Mouse (Mus musculus) ES-Bruce4 (cell line): Measurements from ENCODE around the gene Eva1c. TPM values are rescaled to one million over a fixed set of nuclear protein-coding genes. Genes with fewer than 3 reads are reported as not detected.

ENCODE experiments used
- H3K27ac ChIP-seq: 2 replicates; pipeline ENCODE4 v1.5.1; 2012; ENCODE audit warnings: low read length, inconsistent platforms; ENCODE audit not compliant: insufficient read depth
- H3K27me3 ChIP-seq: 2 replicates; pipeline ENCODE4 v1.6.1; 2012; ENCODE audit warnings: mild to moderate bottlenecking, low read length, inconsistent platforms; ENCODE audit not compliant: control insufficient read depth, poor library complexity, insufficient read depth, severe bottlenecking
- H3K36me3 ChIP-seq: 2 replicates; pipeline ENCODE4 v1.6.1; 2012; ENCODE audit warnings: inconsistent platforms, mild to moderate bottlenecking, low read length, moderate library complexity; ENCODE audit not compliant: control insufficient read depth, poor library complexity, insufficient read depth, severe bottlenecking
- H3K4me1 ChIP-seq: one replicate; pipeline ENCODE4 v1.8.1; 2011; ENCODE audit warnings: low read length; ENCODE audit not compliant: control insufficient read depth, insufficient read depth
- H3K4me3 ChIP-seq: 2 replicates; pipeline ENCODE4 v1.5.1; 2011; ENCODE audit warnings: low read depth, mild to moderate bottlenecking, low read length
- H3K9ac ChIP-seq: 2 replicates; pipeline ENCODE4 v1.6.1; 2012; ENCODE audit warnings: low read depth, mild to moderate bottlenecking, inconsistent platforms; ENCODE audit not compliant: poor library complexity, severe bottlenecking
- H3K9me3 ChIP-seq: replicated peaks from 2 replicates; pipeline ENCODE4 v1.6.1; 2012; ENCODE audit warnings: mild to moderate bottlenecking, low read length, inconsistent platforms; ENCODE audit not compliant: control insufficient read depth, poor library complexity, insufficient read depth, severe bottlenecking
- CTCF ChIP-seq: IDR thresholded peaks from one replicate; pipeline ENCODE4 v1.8.1; 2011; ENCODE audit warnings: low read depth, low read length
- EP300 ChIP-seq: IDR thresholded peaks from 2 replicates; pipeline ENCODE4 v1.6.1; 2011; ENCODE audit warnings: low read depth, low read length; ENCODE audit not compliant: insufficient read depth
- POLR2A ChIP-seq: IDR thresholded peaks from one replicate; pipeline ENCODE4 v1.8.1; 2011; ENCODE audit warnings: low read length; ENCODE audit not compliant: insufficient read depth
- polyA plus RNA-seq: library from polyadenylated mRNA; stranded (reverse); fragments of >200 nt; gene quantifications from 2 replicates; pipeline ENCODE4 v1.2.4, GENCODE M21; 2011; ENCODE audit warnings: low read depth; ENCODE audit not compliant: missing spikeins, insufficient read depth, insufficient read length

Eva1c gene
- polyA plus RNA-seq, 1 experiment = 4.9 TPM

- Histone ChIP-seq H3K4me1 (no peaks in the 10 kb centered on the region), H3K27ac (no peak overlapping the region), H3K27me3 (no peaks in the 10 kb centered on the region), H3K4me3 (no peak overlapping the region), H3K36me3 (peaks cover 41% of the 10 kb centered on the region), H3K9ac (no peak overlapping the region), H3K9me3 (no peaks in the 10 kb centered on the region)
- TF ChIP-seq EP300 = no peak
- TF ChIP-seq POLR2A = no peak
- TF ChIP-seq CTCF = no peak
These were observed 34.5 kb upstream of the Eva1c start for GRCm38 (mm10) chr16:90792066-90792465.

GRCm38 (mm10) chr16:90792500-90792899 is 34.0 kb upstream of the Eva1c start:
- Histone ChIP-seq H3K36me3 (peaks cover 41% of the 10 kb centered on the region), H3K4me3 (no peak overlapping the region), H3K27me3 (no peaks in the 10 kb centered on the region), H3K4me1 (no peaks in the 10 kb centered on the region), H3K9ac (no peak overlapping the region), H3K27ac (no peak overlapping the region), H3K9me3 (no peaks in the 10 kb centered on the region)
- TF ChIP-seq CTCF (no peak), EP300 (no peak), POLR2A (no peak)

GRCm38 (mm10) chr16:90794708-90795107 is 31.8 kb upstream of the Eva1c start:
- Histone ChIP-seq H3K9me3 (no peaks in the 10 kb centered on the region), H3K9ac (no peak overlapping the region), H3K27ac (no peak overlapping the region), H3K36me3 (peaks cover 32% of the 10 kb centered on the region), H3K4me1 (no peaks in the 10 kb centered on the region), H3K27me3 (no peaks in the 10 kb centered on the region), H3K4me3 (no peak overlapping the region)
- no peak for TF ChIP-seq CTCF
- TF ChIP-seq POLR2A = no peak
- TF ChIP-seq EP300 = no peak

- peaks cover 21% of the 10 kb centered on the region for H3K36me3 ChIP-seq
- H3K4me1 ChIP-seq = no peaks in the 10 kb centered on the region
- H3K4me3 ChIP-seq = no peak overlapping the region
- no peaks in the 10 kb centered on the region for H3K9me3 ChIP-seq
- TF ChIP-seq CTCF = no peak
- TF ChIP-seq EP300 = no peak
- no peak for TF ChIP-seq POLR2A
- no peaks in the 10 kb centered on the region for H3K27me3 ChIP-seq
- no peak overlapping the region for H3K27ac ChIP-seq
- no peak overlapping the region for H3K9ac ChIP-seq
These were observed 28.1 kb upstream of the Eva1c start for GRCm38 (mm10) chr16:90798446-90798845.

GRCm38 (mm10) chr16:90798848-90799247 is 27.7 kb upstream of the Eva1c start:
- no peaks in the 10 kb centered on the region for H3K4me1 ChIP-seq
- H3K36me3 ChIP-seq = peaks cover 25% of the 10 kb centered on the region
- no peak overlapping the region for H3K4me3 ChIP-seq
- no peaks in the 10 kb centered on the region for H3K27me3 ChIP-seq
- no peak overlapping the region for H3K9ac ChIP-seq
- no peaks in the 10 kb centered on the region for H3K9me3 ChIP-seq
- H3K27ac ChIP-seq = no peak overlapping the region
- TF ChIP-seq POLR2A = no peak
- no peak for TF ChIP-seq EP300
- TF ChIP-seq CTCF = no peak

- TF ChIP-seq CTCF (no peak), EP300 (no peak), POLR2A (no peak)
- Histone ChIP-seq H3K36me3 (peaks cover 31% of the 10 kb centered on the region), H3K27me3 (no peaks in the 10 kb centered on the region), H3K4me3 (no peak overlapping the region), H3K9me3 (no peaks in the 10 kb centered on the region), H3K4me1 (no peaks in the 10 kb centered on the region), H3K9ac (no peak overlapping the region), H3K27ac (no peak overlapping the region)
These were observed 26.7 kb upstream of the Eva1c start for GRCm38 (mm10) chr16:90799840-90800239.
